Comparison of ENCODE assay signal across 21 mouse cellular contexts in the genomic region with DNA sequence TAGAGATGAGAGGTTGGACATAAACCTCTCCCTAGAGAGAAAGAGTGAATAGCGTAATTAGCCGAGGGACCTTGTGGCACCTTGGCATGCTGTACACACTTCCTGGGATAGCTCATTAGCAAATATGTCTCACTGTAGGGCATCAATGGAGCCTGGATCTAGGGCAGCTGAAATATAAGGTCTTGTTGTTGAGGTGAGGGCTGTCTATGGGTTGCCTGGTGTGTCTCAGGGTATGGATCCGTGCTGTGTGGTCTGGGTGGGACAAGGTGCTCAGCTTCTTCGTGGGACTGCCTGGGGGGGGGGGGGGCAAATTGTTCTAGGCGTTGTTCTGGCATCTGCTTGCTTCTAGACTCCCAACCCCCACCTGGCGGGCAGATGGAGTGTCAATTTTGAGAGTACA. TPM values are rescaled to one million over a fixed set of nuclear protein-coding genes. Genes with fewer than 3 reads are reported as not detected.
DNase-seq lines count a peak whose midpoint lies in the region; ATAC-seq and TF ChIP-seq lines count a peak whose summit lies in the region.
"Had no signal": no experiment of that assay in that cellular context is flagged by ENCODE, and none has a peak within 500 bp of the region (broad histone marks: within the 10 kb centered on the region; RNA-seq: fewer than 3 reads in every experiment).

No protein-coding gene starts in this region.

- peak; percentile 76 for TF ChIP-seq EP300 in ES-Bruce4 (IDR thresholded peaks at IDR 0.05; ENCODE audit: insufficient read depth, low read depth, low read length)

- DNase-seq in forebrain, embryonic 10.5 days (ENCODE audit: extremely low spot score, low spot score): no peak
- DNase-seq in forebrain, postnatal 0 days: no peak
- DNase-seq in gastrocnemius, postnatal 14 days: no peak
- DNase-seq in T-cell, adult 2 months (ENCODE audit: low spot score): no peak
- DNase-seq: adrenal gland, postnatal 10 days; gastrocnemius, adult 2 months; heart, postnatal 10 days; kidney, postnatal 4 days; liver, embryonic 13.5 days; lung, embryonic 14.5 days; thymus, adult 2 months had no signal

- H3K9ac ChIP-seq in forebrain, postnatal 0 days: no peak overlapping the region
- H3K9ac ChIP-seq in hindbrain, embryonic 12.5 days: no peak overlapping the region
- no peak overlapping the region for H3K9ac ChIP-seq in hindbrain, embryonic 16.5 days (ENCODE audit: low read depth, low read length)
- H3K9ac ChIP-seq in ES-Bruce4 (ENCODE audit: low read depth, poor library complexity, severe bottlenecking): no peak overlapping the region
- H3K9ac ChIP-seq in embryonic facial prominence, embryonic 15.5 days: no peak overlapping the region
- H3K9ac ChIP-seq: heart, embryonic 12.5 days; limb, embryonic 13.5 days; liver, embryonic 13.5 days; lung, embryonic 14.5 days; midbrain, embryonic 12.5 days had no signal

- intact Hi-C loops in gastrocnemius, postnatal 14 days (cut with DNase I; ENCODE audit: low total_unique reads): no loop called here

- no peak overlapping the region for H3K4me2 ChIP-seq in forebrain, postnatal 0 days (ENCODE audit: low read depth)
- no peak overlapping the region for H3K4me2 ChIP-seq in hindbrain, embryonic 12.5 days (replicated peaks)
- H3K4me2 ChIP-seq in hindbrain, embryonic 16.5 days (ENCODE audit: low read length): no peak overlapping the region
- no peak overlapping the region for H3K4me2 ChIP-seq in embryonic facial prominence, embryonic 15.5 days (replicated peaks)
- H3K4me2 ChIP-seq: heart, embryonic 12.5 days; limb, embryonic 13.5 days; liver, embryonic 13.5 days; lung, embryonic 14.5 days; midbrain, embryonic 12.5 days had no signal

- H3K27ac ChIP-seq in forebrain, embryonic 10.5 days: peak overlapping the region; percentile 46; the same call in 1 of the 2 replicates
- H3K27ac ChIP-seq in forebrain, postnatal 0 days (ENCODE audit: low read depth, low read length): no peak overlapping the region
- no peak overlapping the region for H3K27ac ChIP-seq in hindbrain, embryonic 12.5 days
- no peak overlapping the region for H3K27ac ChIP-seq in hindbrain, embryonic 16.5 days (ENCODE audit: low read depth, low read length)
- H3K27ac ChIP-seq in ES-Bruce4 (ENCODE audit: insufficient read depth, low read length): peak overlapping the region; percentile 86
- no peak overlapping the region for H3K27ac ChIP-seq in embryonic facial prominence, embryonic 15.5 days (replicated peaks)
- H3K27ac ChIP-seq: gastrocnemius, adult 2 months; limb, embryonic 13.5 days; liver, embryonic 13.5 days; midbrain, embryonic 12.5 days; stomach, postnatal 0 days had no signal

- peaks cover 56% of the 10 kb centered on the region for H3K36me3 ChIP-seq in forebrain, embryonic 10.5 days (replicated peaks)
- H3K36me3 ChIP-seq in forebrain, postnatal 0 days (ENCODE audit: insufficient read depth): peaks cover 9% of the 10 kb centered on the region; the same call in 1 of the 2 replicates
- H3K36me3 ChIP-seq in hindbrain, embryonic 12.5 days: peaks cover 35% of the 10 kb centered on the region
- no peaks in the 10 kb centered on the region for H3K36me3 ChIP-seq in hindbrain, embryonic 16.5 days (ENCODE audit: control insufficient read depth, insufficient read depth, low read length)
- peaks cover 15% of the 10 kb centered on the region for H3K36me3 ChIP-seq in ES-Bruce4 (ENCODE audit: control insufficient read depth, insufficient read depth, low read length, poor library complexity, severe bottlenecking)
- peaks cover 14% of the 10 kb centered on the region for H3K36me3 ChIP-seq in embryonic facial prominence, embryonic 15.5 days

- H3K27me3 ChIP-seq in forebrain, embryonic 10.5 days (ENCODE audit: poor library complexity, severe bottlenecking): peaks cover 2% of the 10 kb centered on the region; the same call in 1 of the 2 replicates
- no peaks in the 10 kb centered on the region for H3K27me3 ChIP-seq in forebrain, postnatal 0 days (ENCODE audit: insufficient read depth, low read length)
- H3K27me3 ChIP-seq in hindbrain, embryonic 12.5 days: no peaks in the 10 kb centered on the region
- H3K27me3 ChIP-seq in hindbrain, embryonic 16.5 days (replicated peaks; ENCODE audit: control insufficient read depth, insufficient read depth, low read length): no peaks in the 10 kb centered on the region
- no peaks in the 10 kb centered on the region for H3K27me3 ChIP-seq in ES-Bruce4 (ENCODE audit: control insufficient read depth, insufficient read depth, low read length, poor library complexity, severe bottlenecking)
- no peaks in the 10 kb centered on the region for H3K27me3 ChIP-seq in embryonic facial prominence, embryonic 15.5 days
- H3K27me3 ChIP-seq: heart, embryonic 12.5 days; limb, embryonic 13.5 days; liver, embryonic 13.5 days; midbrain, embryonic 12.5 days had no signal

- peaks cover 48% of the 10 kb centered on the region for H3K4me1 ChIP-seq in forebrain, embryonic 10.5 days
- H3K4me1 ChIP-seq in forebrain, postnatal 0 days (ENCODE audit: insufficient read depth): no peaks in the 10 kb centered on the region
- H3K4me1 ChIP-seq in hindbrain, embryonic 12.5 days: 0 out of 2 replicates have a peak, but pooled peaks cover 2% of the 10 kb centered on the region
- H3K4me1 ChIP-seq in hindbrain, embryonic 16.5 days (ENCODE audit: control insufficient read depth, insufficient read depth, low read depth, low read length): peaks cover 3% of the 10 kb centered on the region
- H3K4me1 ChIP-seq in ES-Bruce4 (ENCODE audit: control insufficient read depth, insufficient read depth, low read length): peaks cover 3% of the 10 kb centered on the region
- H3K4me1 ChIP-seq in embryonic facial prominence, embryonic 15.5 days: peaks cover 5% of the 10 kb centered on the region; the same call in 1 of the 2 replicates

- H3K4me3 ChIP-seq in forebrain, embryonic 10.5 days: no peak overlapping the region
- H3K4me3 ChIP-seq in forebrain, postnatal 0 days (ENCODE audit: low read depth, low read length): no peak overlapping the region
- H3K4me3 ChIP-seq in hindbrain, embryonic 12.5 days: no peak overlapping the region
- H3K4me3 ChIP-seq in hindbrain, embryonic 16.5 days (ENCODE audit: low read length): no peak overlapping the region
- H3K4me3 ChIP-seq in ES-Bruce4 (ENCODE audit: low read depth, low read length): no peak overlapping the region
- H3K4me3 ChIP-seq in embryonic facial prominence, embryonic 15.5 days (replicated peaks): no peak overlapping the region
- H3K4me3 ChIP-seq: gastrocnemius, adult 2 months; heart, embryonic 12.5 days; limb, embryonic 13.5 days; liver, embryonic 13.5 days; midbrain, embryonic 12.5 days had no signal

- TF ChIP-seq POLR2A in ES-Bruce4 (IDR thresholded peaks at IDR 0.05; ENCODE audit: insufficient read depth, low read length): no peak

- peaks cover 15% of the 10 kb centered on the region; the same call in 1 of the 2 replicates for H3K9me3 ChIP-seq in forebrain, embryonic 10.5 days
- no peaks in the 10 kb centered on the region for H3K9me3 ChIP-seq in forebrain, postnatal 0 days (ENCODE audit: low read length)
- no peaks in the 10 kb centered on the region; the same call in 1 of the 2 replicates for H3K9me3 ChIP-seq in hindbrain, embryonic 12.5 days (replicated peaks)
- no peaks in the 10 kb centered on the region for H3K9me3 ChIP-seq in hindbrain, embryonic 16.5 days (ENCODE audit: control insufficient read depth, low read length)
- H3K9me3 ChIP-seq in ES-Bruce4 (replicated peaks; ENCODE audit: control insufficient read depth, insufficient read depth, low read length, poor library complexity, severe bottlenecking): no peaks in the 10 kb centered on the region
- no peaks in the 10 kb centered on the region for H3K9me3 ChIP-seq in embryonic facial prominence, embryonic 15.5 days (replicated peaks)
- H3K9me3 ChIP-seq: heart, embryonic 12.5 days; liver, embryonic 13.5 days had no signal

- TF ChIP-seq CTCF in forebrain, postnatal 0 days (IDR thresholded peaks at IDR 0.05; ENCODE audit: low read depth): no peak
- no peak for TF ChIP-seq CTCF in ES-Bruce4 (IDR thresholded peaks at IDR 0.05; ENCODE audit: low read depth, low read length)

- ATAC-seq in forebrain, postnatal 0 days: no peak
- ATAC-seq in hindbrain, embryonic 12.5 days (ENCODE audit: low FRiP score): 0 out of 2 replicates have a peak, but pooled peaks have one; percentile 32
- ATAC-seq in hindbrain, embryonic 16.5 days: no peak; the same call in 1 of the 2 replicates
- peak; percentile 34; the same call in 1 of the 2 replicates for ATAC-seq in embryonic facial prominence, embryonic 15.5 days (ENCODE audit: insufficient number of reproducible peaks, low FRiP score, low TSS enrichment, low read depth)
- ATAC-seq: CD4-positive, CD25-positive, alpha-beta regulatory T cell, adult 4 months; intestine, postnatal 0 days had no signal

- WGBS in forebrain, embryonic 10.5 days: 87% methylated on average over 6 of the region's 6 CpGs
- 77% methylated on average over 6 of the region's 6 CpGs for WGBS in forebrain, postnatal 0 days
- 82% methylated on average over 6 of the region's 6 CpGs for WGBS in hindbrain, embryonic 12.5 days
- WGBS in hindbrain, embryonic 16.5 days: 75% methylated on average over 6 of the region's 6 CpGs
- WGBS in embryonic facial prominence, embryonic 15.5 days: 54% methylated on average over 6 of the region's 6 CpGs

RNA-seq across cellular contexts. Expression of a gene that starts 13.6 kb away (rescaled TPM):
- polyA plus RNA-seq in forebrain, embryonic 10.5 days (2016; fragmentation: Nextera tagmentation; extraction: Ambion mirVana): 46.9 and 48.2 TPM in 2 replicates
- 46.9 and 51.9 TPM in 2 replicates for total RNA-seq in forebrain, postnatal 0 days (2014; rRNA removed)
- 28.2 and 39.1 TPM in 2 replicates for polyA plus RNA-seq in forebrain, postnatal 0 days (2015; fragmentation: Nextera tagmentation; extraction: Ambion mirVana)
- polyA plus RNA-seq in hindbrain, embryonic 12.5 days (2016; fragmentation: Nextera tagmentation; extraction: Ambion mirVana): 33.1 and 39.2 TPM in 2 replicates
- 44.3 and 44.4 TPM in 2 replicates for polyA plus RNA-seq in hindbrain, embryonic 16.5 days (2015; fragmentation: Nextera tagmentation; extraction: Ambion mirVana)
- 124 TPM in 2 replicates for polyA plus RNA-seq in ES-Bruce4 (2011; ENCODE audit: insufficient read depth, insufficient read length, low read depth, missing spikeins)
- 34.2 and 34.6 TPM in 2 replicates for polyA plus RNA-seq in embryonic facial prominence, embryonic 15.5 days (2015; fragmentation: Nextera tagmentation; extraction: Ambion mirVana)
- 1 to 10 TPM; 1.4 to 4.5 TPM for total RNA-seq in gastrocnemius, postnatal 14 days (2021)

Comparison
In these comparisons a context has a peak if more than half of its experiments do, and no peak if none do; other contexts are left out.
1. H3K27ac ChIP-seq: peak in forebrain, embryonic 10.5 days (single experiment) and ES-Bruce4 (single experiment); none in forebrain, postnatal 0 days (single experiment), hindbrain, embryonic 12.5 days (single experiment), hindbrain, embryonic 16.5 days (single experiment) and embryonic facial prominence, embryonic 15.5 days (single experiment).
2. ATAC-seq: peak in hindbrain, embryonic 12.5 days (single experiment) and embryonic facial prominence, embryonic 15.5 days (single experiment); none in forebrain, postnatal 0 days (single experiment) and hindbrain, embryonic 16.5 days (single experiment).